Mouse (Mus musculus): ENCODE results near the gene Atoh8.

DNA sequence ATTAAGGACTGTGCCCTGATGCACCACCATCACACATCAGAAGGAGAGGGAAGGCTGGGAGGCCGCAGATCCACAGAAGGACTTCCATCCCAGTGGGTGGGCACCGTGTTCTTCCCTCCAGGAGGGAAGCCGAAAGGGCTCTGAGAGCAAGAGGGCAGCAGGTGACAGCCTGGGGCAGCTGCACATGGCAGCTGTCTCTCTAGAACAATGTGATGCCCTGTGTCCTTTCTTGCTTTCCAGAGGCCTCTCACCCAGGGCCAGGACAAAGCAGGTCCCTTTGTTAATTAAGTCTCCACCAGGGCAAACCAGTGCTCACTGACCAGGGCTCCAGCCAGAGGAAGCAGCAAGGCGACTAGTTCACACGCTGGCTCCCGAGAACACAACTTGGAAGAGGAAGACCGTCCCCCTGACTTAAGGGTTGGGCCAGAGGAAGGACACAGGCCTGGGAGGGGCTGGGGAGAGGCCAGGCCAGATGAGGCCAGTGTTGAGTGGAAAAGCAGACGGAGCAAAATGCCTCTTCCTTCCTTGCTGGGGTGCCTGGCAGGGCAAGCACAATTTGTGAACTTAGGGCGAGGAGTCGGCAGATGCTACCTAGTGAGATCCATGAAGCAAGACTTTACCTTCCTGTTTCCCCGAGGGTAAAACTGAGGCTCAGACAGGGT, 34.7 kb downstream of the Atoh8 start:
- no peak for TF ChIP-seq CTCF (IDR thresholded peaks at IDR 0.05; ENCODE audit: control insufficient read depth, insufficient read depth, insufficient read length)
- TF ChIP-seq USF1 (IDR thresholded peaks at IDR 0.05; ENCODE audit: low read depth), result no peak
- TF ChIP-seq MAX (IDR thresholded peaks at IDR 0.05), result no peak
- TF ChIP-seq CEBPB (IDR thresholded peaks at IDR 0.05; ENCODE audit: low read depth), result no peak
